27 mouse cellular contexts compared by ENCODE assay signal in genomic region chr6:29820314-29820713, GRCm38 (mm10). TPM values are rescaled to one million over a fixed set of nuclear protein-coding genes. Genes with fewer than 3 reads are reported as not detected.
DNase-seq lines count a peak whose midpoint lies in the region; ATAC-seq and TF ChIP-seq lines count a peak whose summit lies in the region.
"Had no signal": no experiment of that assay in that cellular context is flagged by ENCODE, and none has a peak within 500 bp of the region (broad histone marks: within the 10 kb centered on the region; RNA-seq: fewer than 3 reads in every experiment).

No protein-coding gene starts in this region.

- no peak for TF ChIP-seq CTCF in liver, adult 2 months (IDR thresholded peaks at IDR 0.05; ENCODE audit: low read depth, low read length)

- H3K27me3 ChIP-seq in liver, adult 2 months (ENCODE audit: control insufficient read depth, insufficient read depth, low read length), result no peaks in the 10 kb centered on the region
- H3K27me3 ChIP-seq in liver, embryonic 11.5 days (replicated peaks; ENCODE audit: control insufficient read depth, insufficient read depth, low read length), result no peaks in the 10 kb centered on the region
- H3K27me3 ChIP-seq: embryonic facial prominence, embryonic 13.5 days; forebrain, embryonic 13.5 days; hindbrain, embryonic 12.5 days; hindbrain, embryonic 15.5 days had no signal

- DNase-seq in adrenal gland, adult (ENCODE audit: inconsistent age in 2 of 2, low spot score in 1 of 2), result peak; percentile 37 to 72
- DNase-seq in adrenal gland, adult 18-20 months (ENCODE audit: low spot score in 2 of 2), result no peak
- DNase-seq in frontal cortex, postnatal 14 days (ENCODE audit: low spot score in 2 of 2), result no peak
- DNase-seq in liver, adult 2 months (ENCODE audit: extremely low read depth, low read depth, low spot score), result peak; percentile 51
- DNase-seq in liver, embryonic 11.5 days (ENCODE audit: low spot score), result no peak
- peak; percentile 53 for DNase-seq in adipocyte (ENCODE audit: low spot score)
- DNase-seq in retina, embryonic 14.5 days (ENCODE audit: low spot score), result no peak
- DNase-seq: adrenal gland, postnatal 10 days; cerebellum, adult 11-12 months; cerebellum, adult 8-10 months; cerebellum, postnatal 10 days; cerebellum, postnatal 36 days; embryo, embryonic 11 days; gastrocnemius, postnatal 10 days; gastrocnemius, postnatal 36 days; heart, adult 11 months had no signal

- no peak overlapping the region for H3K9ac ChIP-seq in liver, adult 2 months (ENCODE audit: low read depth, low read length)
- no peak overlapping the region for H3K9ac ChIP-seq in liver, embryonic 11.5 days (ENCODE audit: low read depth, low read length)
- H3K9ac ChIP-seq: embryonic facial prominence, embryonic 13.5 days; forebrain, embryonic 13.5 days; hindbrain, embryonic 12.5 days; hindbrain, embryonic 15.5 days had no signal

- no peaks in the 10 kb centered on the region for H3K36me3 ChIP-seq in liver, adult 2 months (ENCODE audit: control insufficient read depth, insufficient read depth, low read length)
- no peaks in the 10 kb centered on the region for H3K36me3 ChIP-seq in liver, embryonic 11.5 days (ENCODE audit: control insufficient read depth, insufficient read depth, low read length)
- H3K36me3 ChIP-seq: embryonic facial prominence, embryonic 13.5 days; hindbrain, embryonic 12.5 days; hindbrain, embryonic 15.5 days had no signal

- H3K4me2 ChIP-seq in liver, embryonic 11.5 days, result no peak overlapping the region
- H3K4me2 ChIP-seq: embryonic facial prominence, embryonic 13.5 days; forebrain, embryonic 13.5 days; heart, embryonic 11.5 days; hindbrain, embryonic 12.5 days; hindbrain, embryonic 15.5 days had no signal

- 30% methylated on average over 4 of the region's 4 CpGs for WGBS in liver, adult 2 months
- 85% methylated on average over 4 of the region's 4 CpGs for WGBS in liver, embryonic 11.5 days

- TF ChIP-seq POLR2A in liver, adult 2 months (IDR thresholded peaks at IDR 0.05; ENCODE audit: extremely low read depth, insufficient read depth, low read length), result no peak

- peak; percentile 65; the same call in 1 of the 2 replicates for ATAC-seq in frontal cortex, adult (ENCODE audit: low TSS enrichment)
- ATAC-seq in liver, embryonic 11.5 days (replicated peaks; ENCODE audit: low FRiP score), result no peak
- ATAC-seq: activated CD4-positive, CD25-positive, alpha-beta regulatory T cell, adult 4 months; forebrain, embryonic 13.5 days; forebrain, embryonic 16.5 days; intestine, postnatal 0 days had no signal

- no peak overlapping the region for H3K4me3 ChIP-seq in liver, adult 2 months (ENCODE audit: insufficient read depth, low read depth, low read length)
- no peak overlapping the region for H3K4me3 ChIP-seq in liver, embryonic 11.5 days (ENCODE audit: low read depth, low read length)
- H3K4me3 ChIP-seq: embryonic facial prominence, embryonic 10.5 days; embryonic facial prominence, embryonic 13.5 days; erythroblast, embryonic 14.5 days; forebrain, embryonic 13.5 days; hindbrain, embryonic 12.5 days; hindbrain, embryonic 15.5 days had no signal

- peaks cover 6% of the 10 kb centered on the region; the same call in 1 of the 2 replicates for H3K79me2 ChIP-seq in liver, adult 2 months (ENCODE audit: control insufficient read depth, insufficient read depth, low read length)

- peaks cover 16% of the 10 kb centered on the region for H3K4me1 ChIP-seq in liver, adult 2 months (ENCODE audit: control insufficient read depth, insufficient read depth, low read length)
- no peaks in the 10 kb centered on the region for H3K4me1 ChIP-seq in liver, embryonic 11.5 days (replicated peaks; ENCODE audit: control insufficient read depth, insufficient read depth, low read length)
- H3K4me1 ChIP-seq: embryonic facial prominence, embryonic 13.5 days had no signal

- no peaks in the 10 kb centered on the region for H3K9me3 ChIP-seq in liver, embryonic 11.5 days (ENCODE audit: control insufficient read depth, low read length)
- H3K9me3 ChIP-seq: embryonic facial prominence, embryonic 10.5 days; embryonic facial prominence, embryonic 13.5 days; forebrain, embryonic 13.5 days; hindbrain, embryonic 12.5 days; hindbrain, embryonic 15.5 days had no signal

- H3K27ac ChIP-seq in liver, adult 2 months (replicated peaks; ENCODE audit: insufficient read depth, low read depth, low read length), result no peak overlapping the region
- no peak overlapping the region for H3K27ac ChIP-seq in liver, embryonic 11.5 days (ENCODE audit: low read depth, low read length)
- H3K27ac ChIP-seq: embryonic facial prominence, embryonic 10.5 days; embryonic facial prominence, embryonic 13.5 days; forebrain, embryonic 13.5 days; hindbrain, embryonic 12.5 days; hindbrain, embryonic 15.5 days had no signal

RNA-seq across cellular contexts. Expression of gene Ahcyl2, which starts 52.5 kb away (rescaled TPM):
- total RNA-seq in adrenal gland, adult 18-20 months (2021), result 100 to 1,000 TPM; 124 to 260 TPM
- total RNA-seq in liver, adult 2 months (2014; rRNA removed), result 8.9 and 11.8 TPM in 2 replicates
- 5.2 and 7.4 TPM in 2 replicates for polyA plus RNA-seq in liver, adult 2 months (2012; rRNA removed)
- 12.0 and 12.5 TPM in 2 replicates for polyA plus RNA-seq in liver, embryonic 11.5 days (2014; fragmentation: Nextera tagmentation; extraction: Ambion mirVana)

Comparison
In these comparisons a context has a peak if more than half of its experiments do, and no peak if none do; other contexts are left out.
1. DNase-seq: peak in adrenal gland, adult (2 of 2), liver, adult 2 months (single experiment) and adipocyte (single experiment); none in adrenal gland, adult 18-20 months (0 of 2), frontal cortex, postnatal 14 days (0 of 2), liver, embryonic 11.5 days (single experiment) and retina, embryonic 14.5 days (single experiment).